Mouse (Mus musculus) lung, postnatal 0 days (tissue): Measurements from ENCODE around the gene Ppargc1a. TPM values are rescaled to one million over a fixed set of nuclear protein-coding genes. Genes with fewer than 3 reads are reported as not detected.

ENCODE experiments used
- ATAC-seq: fragments of 200-750 bp; cut with Nextera tagmentation; 2 replicates; pipeline ENCODE4 v1.8.0; 2017; ENCODE audit warnings: moderate library complexity
- DNase-seq: peaks from one replicate; pipeline ENCODE4 v3.0.0-alpha.2; 2016; ENCODE audit warnings: low spot score
- H3K27ac ChIP-seq: fragments of 300-500 bp; sonication (generic); 2 replicates; pipeline ENCODE4 v1.5.1; 2014; ENCODE audit warnings: antibody characterized with exemption, mild to moderate bottlenecking, low read length, mixed read lengths
- H3K27me3 ChIP-seq: fragments of 300-500 bp; sonication (generic); replicated peaks from 2 replicates; pipeline ENCODE4 v1.6.1; 2014; ENCODE audit warnings: low read length, mixed read lengths; ENCODE audit not compliant: insufficient read depth
- H3K36me3 ChIP-seq: fragments of 300-500 bp; sonication (generic); 2 replicates; pipeline ENCODE4 v1.6.1; 2014; ENCODE audit warnings: low read length, mixed read lengths; ENCODE audit not compliant: insufficient read depth
- H3K4me1 ChIP-seq: fragments of 300-500 bp; sonication (generic); 2 replicates; pipeline ENCODE4 v1.6.1; 2014; ENCODE audit warnings: antibody characterized with exemption, low read depth, low read length, mixed read lengths; ENCODE audit not compliant: insufficient read depth
- H3K4me2 ChIP-seq: fragments of 300-500 bp; sonication (generic); replicated peaks from 2 replicates; pipeline ENCODE4 v1.6.1; 2014; ENCODE audit warnings: low read depth, mild to moderate bottlenecking, low read length, moderate library complexity, mixed read lengths
- H3K4me3 ChIP-seq: fragments of 300-500 bp; sonication (generic); 2 replicates; pipeline ENCODE4 v1.5.1; 2014; ENCODE audit warnings: low read depth, low read length
- H3K9ac ChIP-seq: fragments of 300-500 bp; sonication (generic); replicated peaks from 2 replicates; pipeline ENCODE4 v1.6.1; 2014; ENCODE audit warnings: low read depth, mild to moderate bottlenecking
- H3K9me3 ChIP-seq: fragments of 300-500 bp; sonication (generic); 2 replicates; pipeline ENCODE4 v1.6.1; 2016; ENCODE audit warnings: low read length, mixed read lengths
- CTCF ChIP-seq: IDR thresholded peaks from 2 replicates; pipeline ENCODE4 v1.5.1; 2016; ENCODE audit warnings: antibody characterized with exemption, mild to moderate bottlenecking
- EP300 ChIP-seq: IDR thresholded peaks from 2 replicates; pipeline ENCODE4 v1.6.1; 2016; ENCODE audit warnings: antibody characterized with exemption, mild to moderate bottlenecking, control low read depth
- WGBS: fragments of 180-500 bp; shearing (Covaris S2); extraction: QIAGEN DNeasy Blood & Tissue Kit; methylation state at CpG from one replicate; pipeline ENCODE4 v1.1.7; 2014; 5-methylcytosine and 5-hydroxymethylcytosine counted together
- polyA plus RNA-seq: library from polyadenylated mRNA; unstranded; fragments of >200 nt; fragmentation: Nextera tagmentation; extraction: Ambion mirVana; gene quantifications from 2 replicates; pipeline ENCODE4 v1.2.1, GENCODE M21; 2015

Ppargc1a gene
- polyA plus RNA-seq, 1 experiment from 2014 or later: 4.8 TPM

GRCm38 (mm10) chr5:51527498-51528164 is 39.9 kb downstream of the Ppargc1a start:
- Histone ChIP-seq H3K27ac (no peak overlapping the region), H3K9ac (no peak overlapping the region)
- WGBS: 69% methylated on average over 5 of the region's 5 CpGs

DNA sequence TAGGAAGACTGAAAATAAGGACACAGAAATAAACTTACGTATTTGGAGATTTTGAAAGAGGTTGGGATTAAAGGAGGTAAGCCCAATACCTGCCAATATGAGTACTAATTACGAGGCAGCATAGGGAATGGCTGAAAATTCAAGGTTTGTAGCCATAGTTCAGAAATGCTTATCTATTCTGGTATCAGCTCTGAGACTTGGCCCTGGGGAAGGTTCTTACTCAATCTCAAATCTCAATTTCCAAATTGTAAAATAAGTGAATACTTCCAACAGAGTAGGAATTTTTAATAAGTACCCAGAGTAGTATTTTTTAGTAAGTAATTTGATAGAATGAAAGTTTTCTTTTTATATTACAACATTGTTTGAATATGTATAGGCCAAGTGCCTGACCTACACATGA is 41.7 kb downstream of the Ppargc1a start:
- DNase-seq: no peak
- H3K4me1 ChIP-seq: no peaks in the 10 kb centered on the region
- no peak overlapping the region for H3K4me3 ChIP-seq
- no peak overlapping the region for H3K27ac ChIP-seq
- H3K9ac ChIP-seq: no peak overlapping the region
- H3K9me3 ChIP-seq: no peaks in the 10 kb centered on the region
- 85% methylated on average over 2 of the region's 2 CpGs for WGBS
- no peak for TF ChIP-seq EP300
- no peak for TF ChIP-seq CTCF
- H3K27me3 ChIP-seq: no peaks in the 10 kb centered on the region
- no peak for ATAC-seq
- H3K4me2 ChIP-seq: no peak overlapping the region
- no peaks in the 10 kb centered on the region for H3K36me3 ChIP-seq

More at GRCm38 (mm10) chr5:51527498-51528164, 39.9 kb downstream of the Ppargc1a start:
- TF ChIP-seq EP300: no peak
- no peak for TF ChIP-seq CTCF
- no peaks in the 10 kb centered on the region for H3K9me3 ChIP-seq
- DNase-seq (no peak), ATAC-seq (no peak)
- H3K4me1 ChIP-seq: no peaks in the 10 kb centered on the region
- no peaks in the 10 kb centered on the region for H3K36me3 ChIP-seq
- H3K4me3 ChIP-seq: no peak overlapping the region
- no peak overlapping the region for H3K4me2 ChIP-seq
- no peaks in the 10 kb centered on the region for H3K27me3 ChIP-seq

- no peaks in the 10 kb centered on the region for H3K27me3 ChIP-seq
- ATAC-seq (no peak), DNase-seq (peak; percentile 44)
- H3K9me3 ChIP-seq: no peaks in the 10 kb centered on the region
- 67% methylated on average over 3 of the region's 3 CpGs for WGBS
- H3K4me1 ChIP-seq: no peaks in the 10 kb centered on the region
- H3K9ac ChIP-seq: no peak overlapping the region
- TF ChIP-seq EP300 (no peak), CTCF (peak; percentile 47)
- no peaks in the 10 kb centered on the region for H3K36me3 ChIP-seq
- no peak overlapping the region for H3K4me3 ChIP-seq
- H3K27ac ChIP-seq: no peak overlapping the region
- no peak overlapping the region for H3K4me2 ChIP-seq
Observed at GRCm38 (mm10) chr5:51520807-51521206, 46.7 kb downstream of the Ppargc1a start.

- no peak overlapping the region for H3K27ac ChIP-seq
- H3K4me1 ChIP-seq: no peaks in the 10 kb centered on the region
- H3K4me3 ChIP-seq: no peak overlapping the region
- TF ChIP-seq EP300 (no peak), CTCF (no peak)
- H3K4me2 ChIP-seq: no peak overlapping the region
- H3K9me3 ChIP-seq: no peaks in the 10 kb centered on the region
- H3K27me3 ChIP-seq: no peaks in the 10 kb centered on the region
- H3K36me3 ChIP-seq: no peaks in the 10 kb centered on the region
- ATAC-seq: no peak
- no peak for DNase-seq
- H3K9ac ChIP-seq: no peak overlapping the region
- WGBS: 68% methylated on average over 6 of the region's 6 CpGs
Observed at GRCm38 (mm10) chr5:51517440-51518187, 49.9 kb downstream of the Ppargc1a start.

- Histone ChIP-seq H3K4me1 (no peaks in the 10 kb centered on the region), H3K4me2 (no peak overlapping the region), H3K27ac (no peak overlapping the region), H3K27me3 (no peaks in the 10 kb centered on the region), H3K4me3 (no peak overlapping the region), H3K9me3 (no peaks in the 10 kb centered on the region), H3K9ac (no peak overlapping the region), H3K36me3 (no peaks in the 10 kb centered on the region)
- no peak for TF ChIP-seq EP300
- no peak for TF ChIP-seq CTCF
- DNase-seq (no peak), ATAC-seq (no peak)
- 79% methylated on average over 2 of the region's 2 CpGs for WGBS
Observed at GRCm38 (mm10) chr5:51504654-51505053, 62.9 kb downstream of the Ppargc1a start.

- DNase-seq (no peak), ATAC-seq (no peak)
- TF ChIP-seq EP300: no peak
Observed at GRCm38 (mm10) chr5:51497910-51498517, 69.5 kb downstream of the Ppargc1a start.

More at GRCm38 (mm10) chr5:51497910-51498517, 69.5 kb downstream of the Ppargc1a start:
- Histone ChIP-seq H3K4me2 (no peak overlapping the region), H3K9ac (no peak overlapping the region), H3K4me1 (no peaks in the 10 kb centered on the region), H3K4me3 (no peak overlapping the region), H3K9me3 (no peaks in the 10 kb centered on the region), H3K27me3 (no peaks in the 10 kb centered on the region), H3K27ac (no peak overlapping the region), H3K36me3 (no peaks in the 10 kb centered on the region)
- 28% methylated on average over 9 of the region's 9 CpGs for WGBS
